Mouse (Mus musculus) neural tube, embryonic 11.5 days (tissue): Measurements from ENCODE around the gene Eya2. TPM values are rescaled to one million over a fixed set of nuclear protein-coding genes. Genes with fewer than 3 reads are reported as not detected.
"Not testable (repeated sequence)": the region's sequence is repeated elsewhere in the genome, so short reads cannot be mapped to it uniquely, and the experiment has no call there.

Experiments used
- ATAC-seq: fragments of 200-750 bp; cut with Nextera tagmentation; 2 replicates; pipeline ENCODE4 v1.8.0; 2017; ENCODE audit warnings: moderate number of reproducible peaks, mild to moderate bottlenecking, moderate TSS enrichment, moderate library complexity; ENCODE audit not compliant: insufficient read depth, low FRiP score, low TSS enrichment
- DNase-seq: peaks from one replicate; pipeline ENCODE4 v3.0.0-alpha.2; 2015; ENCODE audit warnings: low spot score
- H3K27ac ChIP-seq: fragments of 300-500 bp; sonication (generic); 2 replicates; pipeline ENCODE4 v1.5.1; 2014; ENCODE audit warnings: low read depth, mild to moderate bottlenecking, low read length
- H3K27me3 ChIP-seq: fragments of 300-500 bp; sonication (generic); 2 replicates; pipeline ENCODE4 v1.6.1; 2014; ENCODE audit warnings: mild to moderate bottlenecking, low read length, mixed read lengths; ENCODE audit not compliant: control insufficient read depth, insufficient read depth
- H3K36me3 ChIP-seq: fragments of 300-500 bp; sonication (generic); 2 replicates; pipeline ENCODE4 v1.6.1; 2014; ENCODE audit warnings: mild to moderate bottlenecking, low read length, moderate library complexity, mixed read lengths; ENCODE audit not compliant: control insufficient read depth, insufficient read depth
- H3K4me1 ChIP-seq: fragments of 300-500 bp; sonication (generic); 2 replicates; pipeline ENCODE4 v1.6.1; 2014; ENCODE audit warnings: low read length, mixed read lengths; ENCODE audit not compliant: control insufficient read depth, insufficient read depth
- H3K4me2 ChIP-seq: fragments of 300-500 bp; sonication (generic); 2 replicates; pipeline ENCODE4 v1.6.1; 2014; ENCODE audit warnings: low read depth, mild to moderate bottlenecking, moderate library complexity
- H3K4me3 ChIP-seq: fragments of 300-500 bp; sonication (generic); 2 replicates; pipeline ENCODE4 v1.5.1; 2014; ENCODE audit warnings: low read depth, low read length
- H3K9ac ChIP-seq: fragments of 300-500 bp; sonication (generic); 2 replicates; pipeline ENCODE4 v1.6.1; 2014; ENCODE audit warnings: mild to moderate bottlenecking, low read length
- H3K9me3 ChIP-seq: fragments of 300-500 bp; sonication (generic); 2 replicates; pipeline ENCODE4 v1.6.1; 2016; ENCODE audit warnings: low read length; ENCODE audit not compliant: control insufficient read depth
- WGBS: fragments of 180-500 bp; shearing (Covaris S2); extraction: QIAGEN DNeasy Blood & Tissue Kit; methylation state at CpG from one replicate; pipeline ENCODE4 v1.1.7; 2014; 5-methylcytosine and 5-hydroxymethylcytosine counted together
- polyA plus RNA-seq: library from polyadenylated mRNA; unstranded; fragments of >200 nt; fragmentation: Nextera tagmentation; extraction: Ambion mirVana; gene quantifications from 2 replicates; pipeline ENCODE4 v1.2.1, GENCODE M21; 2014

Eya2 gene
- polyA plus RNA-seq = 25.6 and 29.6 TPM in 2 replicates

DNA sequence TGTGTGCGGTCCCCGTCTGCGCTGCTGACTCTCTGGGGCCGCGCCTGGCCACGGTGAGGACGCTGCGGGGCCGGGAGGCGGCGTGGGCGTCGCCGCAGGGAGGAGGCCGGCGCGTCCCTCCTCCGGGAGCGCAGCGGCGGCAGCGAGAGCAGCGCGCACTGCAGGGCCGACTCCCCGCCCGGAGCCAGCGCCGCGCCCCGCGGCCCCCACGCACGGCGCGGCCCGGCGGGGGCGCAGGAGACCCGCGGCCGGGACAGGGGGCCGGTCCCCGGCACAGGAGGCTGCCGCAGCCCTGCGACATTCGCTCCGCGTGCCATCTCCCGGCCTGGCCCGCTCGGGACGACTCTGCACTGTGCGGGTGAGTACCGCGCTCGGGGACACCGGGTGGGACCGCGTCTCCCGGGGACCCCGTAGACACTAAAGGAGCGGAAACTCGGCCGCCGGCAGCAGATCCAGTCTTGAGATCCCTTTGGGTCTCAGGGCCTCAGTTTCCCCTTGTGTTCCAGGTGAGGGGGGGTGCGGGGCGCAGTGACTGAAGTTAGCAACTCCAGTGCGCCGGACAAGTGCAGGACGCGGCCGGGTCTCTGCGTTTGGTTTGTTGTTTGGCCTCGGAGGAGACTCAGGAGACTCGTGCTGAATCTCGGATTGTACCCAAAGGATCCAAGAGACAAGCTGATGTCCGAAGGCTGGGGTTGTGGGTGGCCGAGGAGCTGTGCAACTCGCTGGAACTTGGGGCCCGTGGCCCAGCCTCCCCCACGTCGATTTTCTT is at the start of gene Eya2:
Gene Eya2, plus strand, starts transcription at position 126 of the 769 bp plus-strand sequence.
- Histone ChIP-seq H3K9me3 (no peaks in the 10 kb centered on the region), H3K9ac (peak within 1 kb of the TSS; percentile 58), H3K4me1 (peaks cover 2% of the 10 kb centered on the region; the same call in 1 of the 2 replicates), H3K4me3 (peak within 1 kb of the TSS; percentile 75), H3K27me3 (peaks cover 11% of the 10 kb centered on the region; the same call in 1 of the 2 replicates), H3K4me2 (peak within 1 kb of the TSS; percentile 91), H3K36me3 (no peaks in the 10 kb centered on the region), H3K27ac (peak within 1 kb of the TSS; percentile 45; the same call in 1 of the 2 replicates)
- DNase-seq (peak; percentile 60), ATAC-seq (peak; percentile 74; the same call in 1 of the 2 replicates)
- WGBS = under 1% methylated on average over 46 of the region's 83 CpGs

DNA sequence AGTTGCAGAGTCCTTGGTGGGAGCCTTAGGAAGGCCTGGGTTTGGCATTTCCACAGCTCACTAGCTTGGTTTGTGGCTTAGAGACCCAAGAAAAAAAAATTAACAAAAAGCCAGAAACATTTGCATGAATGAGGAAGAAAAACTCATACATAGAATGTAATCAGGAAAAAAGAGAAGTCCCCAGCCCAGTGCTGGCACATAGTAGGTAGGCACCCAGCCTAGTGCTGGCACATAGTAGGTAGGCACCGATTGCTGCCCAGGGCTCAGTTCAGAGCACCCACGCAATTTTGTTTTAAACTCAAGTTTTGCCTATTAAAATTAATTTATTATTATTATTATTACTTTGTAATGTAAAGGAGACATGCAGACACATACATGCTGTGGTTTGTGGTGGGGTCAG is 49.1 kb upstream of the Eya2 start:
- Histone ChIP-seq H3K9me3 (no peaks in the 10 kb centered on the region), H3K27ac (no peak overlapping the region), H3K4me1 (0 out of 2 replicates have a peak, but pooled peaks cover 6% of the 10 kb centered on the region), H3K36me3 (no peaks in the 10 kb centered on the region), H3K27me3 (no peaks in the 10 kb centered on the region), H3K4me3 (no peak overlapping the region), H3K4me2 (no peak overlapping the region), H3K9ac (no peak overlapping the region)
- DNase-seq = no peak
- WGBS = 93% methylated on average over 2 of the region's 2 CpGs
- no peak for ATAC-seq

DNA sequence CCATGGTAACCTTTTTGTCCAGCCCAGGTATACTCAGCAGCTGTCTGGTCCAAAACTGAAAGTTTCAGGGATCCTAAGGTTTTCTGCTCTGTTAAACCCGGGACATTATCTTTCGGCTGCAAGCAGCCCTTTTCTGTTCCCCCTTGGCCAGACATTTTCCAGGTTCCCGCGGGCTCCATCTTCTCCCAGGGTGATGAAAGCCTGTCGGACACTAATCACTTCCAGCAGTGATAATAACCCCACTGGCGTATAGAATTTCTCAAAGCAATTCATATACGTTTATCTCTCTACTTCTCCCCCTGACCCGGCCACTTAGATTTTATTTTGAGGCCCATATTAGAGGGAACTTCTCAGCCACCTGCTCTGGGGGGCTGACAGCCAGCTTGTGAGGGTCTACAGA is 48.5 kb upstream of the Eya2 start:
- H3K4me1 ChIP-seq = 0 out of 2 replicates have a peak, but pooled peaks cover 6% of the 10 kb centered on the region
- DNase-seq (no peak), ATAC-seq (no peak)
- no peaks in the 10 kb centered on the region for H3K36me3 ChIP-seq
- H3K27me3 ChIP-seq = no peaks in the 10 kb centered on the region
- no peak overlapping the region for H3K4me3 ChIP-seq
- no peak overlapping the region for H3K27ac ChIP-seq
- WGBS = 50% methylated on average over 8 of the region's 8 CpGs
- no peak overlapping the region for H3K4me2 ChIP-seq
- H3K9ac ChIP-seq = no peak overlapping the region
- no peaks in the 10 kb centered on the region for H3K9me3 ChIP-seq

DNA sequence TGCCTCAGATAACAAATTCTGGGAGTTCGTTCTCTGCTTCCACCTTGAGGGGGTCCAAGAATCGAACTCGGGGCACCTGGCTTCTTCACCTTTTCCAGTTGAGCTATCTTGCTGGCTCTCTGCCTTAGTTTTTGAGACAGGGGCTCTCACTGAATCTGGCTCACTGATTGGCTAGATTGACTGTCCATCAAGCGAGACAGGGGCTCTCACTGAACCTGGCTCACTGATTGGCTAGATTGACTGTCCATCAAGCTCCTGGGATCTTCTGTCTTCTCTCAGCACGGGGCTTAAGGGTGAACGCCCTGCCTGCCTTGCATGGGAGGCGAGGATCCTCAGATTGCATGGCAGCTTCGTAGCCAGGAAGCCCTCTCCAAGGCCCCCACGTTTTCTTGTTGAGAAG is 47.4 kb upstream of the Eya2 start:
- Histone ChIP-seq H3K9ac (no peak overlapping the region), H3K27ac (no peak overlapping the region), H3K27me3 (no peaks in the 10 kb centered on the region), H3K9me3 (no peaks in the 10 kb centered on the region), H3K36me3 (no peaks in the 10 kb centered on the region), H3K4me3 (no peak overlapping the region), H3K4me1 (0 out of 2 replicates have a peak, but pooled peaks cover 6% of the 10 kb centered on the region), H3K4me2 (no peak overlapping the region)
- WGBS = 52% methylated on average over 9 of the region's 9 CpGs
- DNase-seq (peak; percentile 69), ATAC-seq (no peak)

DNA sequence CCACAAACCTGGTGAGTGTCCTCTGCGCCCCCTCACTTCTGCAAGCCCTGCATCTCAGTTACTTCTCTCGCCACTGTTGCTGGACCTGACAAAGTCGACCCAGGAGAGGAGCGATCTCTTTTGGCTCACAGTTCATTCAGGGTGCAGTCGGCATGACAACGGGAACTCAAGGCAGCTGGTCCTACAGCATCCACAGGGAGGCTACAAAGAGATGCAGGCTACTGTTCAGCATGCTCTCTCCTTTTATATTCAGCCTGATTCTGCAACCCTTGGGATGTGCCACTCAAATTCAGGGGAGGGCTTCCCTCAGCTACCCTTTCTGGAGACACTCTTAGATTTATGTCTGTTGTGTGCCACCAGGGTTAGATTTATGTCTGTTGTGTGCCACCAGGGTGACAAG is 46.2 kb upstream of the Eya2 start:
- no peak overlapping the region for H3K4me3 ChIP-seq
- H3K27ac ChIP-seq = no peak overlapping the region
- no peak overlapping the region for H3K9ac ChIP-seq
- DNase-seq (peak; percentile 37), ATAC-seq (no peak; the same call in 1 of the 2 replicates)
- 0 out of 2 replicates have a peak, but pooled peaks cover 6% of the 10 kb centered on the region for H3K4me1 ChIP-seq
- no peak overlapping the region for H3K4me2 ChIP-seq
- H3K36me3 ChIP-seq = no peaks in the 10 kb centered on the region
- no peaks in the 10 kb centered on the region for H3K27me3 ChIP-seq
- H3K9me3 ChIP-seq = no peaks in the 10 kb centered on the region
- 48% methylated on average over 6 of the region's 6 CpGs for WGBS

DNA sequence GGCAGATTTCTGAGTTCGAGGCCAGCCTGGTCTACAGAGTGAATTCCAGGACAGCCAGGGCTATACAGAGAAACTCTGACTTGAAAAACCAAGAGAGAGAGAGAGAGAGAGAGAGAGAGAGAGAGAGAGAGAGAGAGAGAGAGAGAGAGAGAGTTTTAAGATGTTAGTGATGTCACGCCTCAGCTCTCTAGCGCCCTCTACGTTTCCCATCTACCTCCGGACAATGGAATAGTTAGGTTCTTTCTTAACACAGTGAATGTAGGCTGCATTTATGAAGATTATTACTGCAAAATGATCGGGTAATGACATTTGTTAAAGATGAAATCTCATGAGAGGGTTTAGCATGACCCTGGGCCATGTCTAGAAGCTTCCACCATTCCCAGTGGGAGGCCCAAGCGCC is 44.4 kb upstream of the Eya2 start:
- not testable (repeated sequence) for H3K27me3 ChIP-seq, DNase-seq, H3K36me3 ChIP-seq, H3K9me3 ChIP-seq, H3K4me1 ChIP-seq, H3K27ac ChIP-seq, H3K4me3 ChIP-seq, H3K4me2 ChIP-seq, ATAC-seq, H3K9ac ChIP-seq
- 77% methylated on average over 7 of the region's 7 CpGs for WGBS

DNA sequence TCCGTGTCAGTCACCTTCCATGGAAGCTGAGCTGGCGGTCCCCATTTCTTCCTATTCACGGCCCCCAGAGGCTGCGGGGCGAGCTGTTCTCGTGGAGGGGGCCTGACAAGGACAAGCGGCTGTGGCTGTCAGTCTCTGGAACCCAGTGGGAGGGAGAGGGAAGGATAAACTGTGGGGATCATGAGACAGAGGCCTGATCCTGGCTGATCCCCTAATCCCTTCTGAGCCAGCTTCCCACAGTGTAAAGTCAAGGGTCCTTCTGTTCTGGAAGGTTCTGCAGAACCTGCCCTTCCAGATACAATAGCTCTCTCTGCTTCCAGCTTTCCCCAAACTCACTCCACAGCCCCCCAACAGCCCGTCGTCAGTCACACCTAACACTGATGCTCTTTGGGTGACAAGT is 40.8 kb upstream of the Eya2 start:
- Histone ChIP-seq H3K27me3 (no peaks in the 10 kb centered on the region), H3K4me2 (no peak overlapping the region), H3K9me3 (no peaks in the 10 kb centered on the region), H3K27ac (no peak overlapping the region), H3K9ac (no peak overlapping the region), H3K4me1 (no peaks in the 10 kb centered on the region), H3K4me3 (no peak overlapping the region), H3K36me3 (no peaks in the 10 kb centered on the region)
- 78% methylated on average over 9 of the region's 9 CpGs for WGBS
- ATAC-seq (no peak), DNase-seq (no peak)

DNA sequence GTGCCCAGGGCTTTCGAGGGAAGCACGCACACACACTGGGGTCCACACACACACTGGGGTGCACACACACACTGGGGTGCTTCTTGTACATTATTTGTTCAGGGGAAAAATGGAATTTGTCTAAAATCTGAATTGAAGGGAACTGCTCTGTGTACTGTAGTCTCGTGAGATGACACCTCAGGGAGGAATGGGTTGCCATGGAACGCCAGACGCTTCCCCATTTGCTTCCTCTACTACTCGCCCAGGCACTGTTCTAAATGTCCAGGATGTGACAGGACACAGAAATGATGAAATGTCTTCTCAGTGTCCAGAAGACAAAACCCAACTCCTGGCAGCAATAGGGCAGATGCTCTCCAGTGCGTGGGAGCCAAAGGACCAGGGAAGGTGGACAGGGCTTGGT is 37.6 kb upstream of the Eya2 start:
- Histone ChIP-seq H3K36me3 (no peaks in the 10 kb centered on the region), H3K4me1 (no peaks in the 10 kb centered on the region), H3K9me3 (no peaks in the 10 kb centered on the region), H3K9ac (no peak overlapping the region), H3K27ac (no peak overlapping the region), H3K27me3 (no peaks in the 10 kb centered on the region), H3K4me2 (no peak overlapping the region), H3K4me3 (no peak overlapping the region)
- DNase-seq (no peak), ATAC-seq (no peak)
- WGBS = 88% methylated on average over 7 of the region's 7 CpGs

DNA sequence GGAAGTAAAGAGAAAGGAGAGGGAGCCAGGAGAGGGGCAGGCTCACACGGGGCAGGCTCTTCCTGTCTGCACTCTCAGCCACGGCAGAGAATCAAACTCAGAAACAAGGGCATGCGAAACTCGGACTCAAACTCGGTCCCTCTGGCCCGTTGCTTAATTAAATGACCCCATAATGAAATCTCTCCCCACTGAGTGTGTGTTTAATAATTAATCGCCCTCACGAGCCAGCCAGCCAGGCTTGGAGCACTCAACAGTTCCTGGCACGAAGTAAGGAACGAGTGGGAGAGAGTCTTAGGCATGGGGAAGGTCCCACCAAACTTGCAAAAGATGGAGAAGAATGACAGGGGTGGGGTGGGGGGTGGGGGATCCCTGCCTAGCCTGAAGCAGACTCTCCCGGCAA is 35.9 kb upstream of the Eya2 start:
- Histone ChIP-seq H3K4me1 (peaks cover 10% of the 10 kb centered on the region), H3K9me3 (no peaks in the 10 kb centered on the region), H3K27me3 (peaks cover 8% of the 10 kb centered on the region; the same call in 1 of the 2 replicates), H3K36me3 (no peaks in the 10 kb centered on the region), H3K9ac (no peak overlapping the region), H3K4me2 (no peak overlapping the region), H3K27ac (no peak overlapping the region), H3K4me3 (no peak overlapping the region)
- DNase-seq (no peak), ATAC-seq (no peak)
- 43% methylated on average over 11 of the region's 11 CpGs for WGBS
